Mouse (Mus musculus): Measurements from ENCODE around the gene Asic2.

DNA sequence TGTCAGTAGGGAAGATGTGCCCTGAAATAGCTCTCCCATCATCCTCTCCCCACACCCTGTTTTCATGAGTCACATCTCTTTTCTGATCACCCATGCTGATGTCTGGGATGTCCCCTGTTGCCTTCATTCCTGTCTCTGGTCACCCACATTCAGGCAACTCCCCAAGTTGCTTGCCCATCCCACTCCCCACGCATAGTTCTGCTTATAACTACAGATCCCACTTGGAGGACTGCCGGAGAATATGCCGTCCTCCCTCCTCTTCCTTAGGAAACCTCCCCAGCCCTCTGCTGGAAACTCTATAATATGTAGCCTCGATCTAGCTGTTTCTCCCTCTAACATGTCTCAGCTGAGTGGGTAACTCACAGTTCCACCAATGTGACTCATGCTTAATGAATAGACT lies 167.4 kb downstream of the Asic2 start:
- no peak for TF ChIP-seq CTCF (IDR thresholded peaks at IDR 0.05; ENCODE audit: borderline replicate concordance, extremely low read depth, insufficient read depth, insufficient read length)
- TF ChIP-seq POLR2A (IDR thresholded peaks at IDR 0.05; ENCODE audit: borderline replicate concordance, extremely low read depth, insufficient read depth, insufficient read length, poor library complexity, severe bottlenecking), result no peak

Data from brain, embryonic 14.5 days (tissue).